Mouse (Mus musculus) T-helper 2 cell (primary cell): Measurements from ENCODE around the gene Irak1.

Experiments used
- in situ Hi-C: fragments of 300-600 bp; cut with MboI, MseI; formaldehyde crosslinking; loops from one replicate; pipeline ENCODE4 v1.15.1; 2025; ENCODE audit warnings: high pct_unique_total_duplicates

The Irak1 gene

DNA sequence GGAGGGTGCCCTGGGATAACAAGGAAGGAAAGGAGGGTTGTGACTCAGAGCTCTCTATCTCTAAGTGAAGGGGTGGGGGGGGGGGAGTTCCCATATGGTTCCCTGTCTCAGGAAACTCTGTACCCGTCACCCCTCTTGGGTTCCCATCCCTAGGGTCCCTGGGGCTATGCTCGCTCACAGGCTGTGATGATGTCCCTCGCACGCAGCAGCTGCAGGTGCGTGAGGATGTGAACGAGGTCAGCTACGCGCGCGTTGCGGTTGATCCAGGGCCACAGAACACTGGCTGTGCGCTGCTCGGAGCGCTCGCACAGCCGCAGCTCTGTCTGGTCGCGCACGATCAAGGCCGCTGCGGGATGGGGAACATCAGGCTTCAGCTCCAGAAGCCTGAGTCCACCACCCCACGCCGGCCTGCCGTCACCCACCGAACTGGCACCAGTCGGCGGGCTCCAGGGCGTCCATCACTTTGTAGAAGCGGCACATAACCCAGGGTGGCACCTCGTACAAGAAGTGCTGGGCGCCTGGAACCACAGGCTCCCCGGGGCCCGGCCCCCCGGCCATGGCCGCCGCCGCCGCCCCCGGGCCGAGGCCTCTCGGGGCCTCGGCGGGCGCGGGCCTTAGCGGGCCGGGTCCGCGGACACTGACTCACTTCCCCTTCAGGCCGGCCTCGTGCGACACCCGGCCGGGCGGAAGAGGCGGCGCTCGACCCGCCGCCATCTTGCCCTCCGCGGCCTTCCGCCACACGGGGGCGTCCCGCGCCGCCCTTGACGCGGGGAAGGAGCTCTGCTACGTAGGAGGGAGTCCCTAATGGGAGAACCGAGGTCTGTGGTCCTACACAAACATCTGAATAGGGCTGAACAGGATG is at the start of gene Irak1:
Gene Irak1 (minus strand): TSS at position 731 of the 862 bp plus-strand sequence.
- in situ Hi-C loops, result loop anchor here (5.0 kb wide), 1 partner anchor 99 kb away; no protein-coding TSS in a partner anchor

DNA sequence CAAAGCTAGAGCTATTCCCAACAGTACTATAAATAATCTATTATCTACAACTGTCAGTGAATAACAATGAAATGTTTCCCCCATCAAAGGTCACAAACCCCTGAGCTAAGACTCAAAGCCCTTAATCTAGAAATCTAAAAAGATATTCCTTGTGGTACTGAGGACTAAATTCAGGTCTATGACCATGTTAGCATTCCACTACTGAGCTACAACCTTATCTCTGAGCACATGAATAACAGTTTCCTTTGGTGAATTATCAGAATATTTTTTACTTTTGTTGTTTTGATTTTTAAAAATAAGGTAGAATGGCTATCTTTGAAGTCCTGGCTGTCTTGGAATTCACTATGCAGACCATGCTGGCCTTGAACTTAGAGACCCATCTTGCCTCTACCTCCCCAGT is 47.1 kb upstream of the Irak1 start:
- in situ Hi-C loops, result no loop called here

DNA sequence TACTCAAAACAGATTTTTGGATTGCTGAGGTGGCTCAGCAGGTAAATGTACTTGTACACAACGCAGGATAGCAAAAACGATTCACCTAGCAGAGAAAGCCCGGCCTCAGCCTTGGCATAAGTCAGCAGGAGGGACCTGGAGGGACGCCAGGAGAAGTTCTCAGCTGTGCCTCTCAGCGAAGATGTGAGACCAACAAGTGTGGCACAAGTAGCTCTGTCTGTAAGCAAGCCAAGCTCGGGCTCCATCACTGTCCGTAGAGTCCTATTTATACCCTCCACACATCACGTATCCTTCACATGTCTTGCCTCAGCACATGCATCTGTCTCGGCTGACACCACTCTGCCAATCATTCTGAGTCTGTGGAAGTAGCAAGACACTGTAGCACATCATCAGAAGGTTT is 44.2 kb upstream of the Irak1 start:
- in situ Hi-C loops, result no loop called here

DNA sequence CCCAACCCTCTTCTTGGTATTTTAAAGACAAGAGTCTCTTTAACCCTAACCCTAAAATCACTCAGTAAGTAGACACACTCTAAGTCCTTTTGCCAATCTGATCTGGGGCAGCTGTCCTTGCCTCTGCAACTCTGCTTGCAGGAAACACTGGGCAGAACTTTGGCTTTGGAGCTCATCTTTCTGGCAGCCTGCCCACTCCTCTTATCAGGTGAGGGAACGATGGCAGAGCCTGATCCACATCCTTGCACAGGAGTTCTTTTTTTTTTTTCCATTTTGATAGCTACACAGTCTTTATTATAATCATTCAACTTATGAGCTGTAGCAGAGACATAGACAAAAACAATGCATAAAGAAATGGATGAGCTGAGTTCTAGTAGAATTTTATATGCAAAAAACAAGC is 21.4 kb upstream of the Irak1 start:
- in situ Hi-C loops, result no loop called here

DNA sequence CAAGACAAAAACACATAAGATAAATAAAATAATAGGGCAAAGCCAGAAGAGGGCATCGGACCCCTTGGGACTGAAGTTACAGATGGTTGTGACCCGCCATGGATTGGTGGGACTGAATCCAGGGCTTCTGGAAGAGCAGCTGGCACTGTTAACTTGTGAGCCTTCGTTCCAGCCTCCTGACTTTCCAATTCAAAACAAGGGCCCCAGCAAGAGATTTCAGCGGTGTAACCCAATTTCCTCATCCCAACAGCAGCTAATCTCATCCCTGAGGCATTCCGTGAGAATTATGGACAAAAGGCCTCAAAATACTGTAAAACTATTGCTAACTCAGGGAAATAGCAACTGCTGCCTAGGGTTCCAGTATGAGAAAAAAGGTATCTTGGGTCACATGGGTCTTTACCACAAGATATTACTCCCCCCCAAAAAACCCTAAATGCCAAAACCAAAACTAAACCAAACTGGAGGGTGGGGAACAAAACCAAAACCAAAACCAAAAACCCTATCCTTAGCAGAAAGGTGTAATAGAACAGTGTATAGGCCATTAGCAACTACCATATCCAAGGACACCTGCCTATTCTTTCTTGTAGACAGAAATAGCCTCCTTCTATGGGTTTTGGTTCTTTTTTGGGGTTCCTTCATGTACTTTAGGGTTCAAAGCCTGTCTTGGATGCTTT is 14.1 kb upstream of the Irak1 start:
- in situ Hi-C loops, result no loop called here

DNA sequence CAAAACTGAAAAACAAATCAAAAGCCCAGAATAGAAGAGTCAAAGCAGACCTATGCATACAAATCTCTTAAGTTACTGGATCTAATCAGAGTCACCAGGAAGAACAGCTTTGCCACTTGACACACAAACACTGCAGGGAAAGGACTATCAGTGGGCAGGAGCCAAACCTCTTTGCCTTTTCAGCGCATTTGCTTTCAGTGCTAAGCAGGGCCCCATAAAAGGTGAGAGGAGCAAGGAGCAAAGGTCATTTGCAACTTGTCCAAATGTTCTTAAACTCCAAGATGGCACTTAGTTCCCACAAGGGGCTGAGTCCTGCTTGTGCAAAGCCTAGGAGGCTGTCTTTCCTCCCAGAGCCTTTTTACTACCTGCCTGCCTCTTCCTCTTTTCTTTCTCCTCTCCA is 6.3 kb upstream of the Irak1 start:
- in situ Hi-C loops, result no loop called here

DNA sequence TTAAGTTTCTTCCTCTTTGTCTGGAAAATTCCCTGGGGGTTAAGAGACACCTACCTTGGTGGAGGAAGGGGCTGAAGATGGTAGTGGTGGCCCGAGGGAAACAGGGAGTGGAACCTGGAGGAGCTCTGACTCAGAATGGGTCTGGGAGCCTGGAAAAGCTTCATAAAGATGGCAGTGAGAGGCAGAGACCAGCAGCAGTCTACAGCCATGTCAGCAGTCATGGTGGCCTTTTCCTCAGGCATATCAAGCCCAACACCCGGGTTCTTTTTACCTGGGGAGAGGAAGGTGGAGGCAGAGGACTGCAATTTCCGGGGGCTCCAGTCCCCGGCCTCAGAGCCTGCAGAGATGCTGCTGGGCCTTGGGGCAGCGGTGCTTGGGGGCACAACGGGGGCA is 927 bp downstream of the Irak1 start:
- in situ Hi-C loops, result loop anchor here (5.0 kb wide), 1 partner anchor 100 kb away; no protein-coding TSS in a partner anchor

DNA sequence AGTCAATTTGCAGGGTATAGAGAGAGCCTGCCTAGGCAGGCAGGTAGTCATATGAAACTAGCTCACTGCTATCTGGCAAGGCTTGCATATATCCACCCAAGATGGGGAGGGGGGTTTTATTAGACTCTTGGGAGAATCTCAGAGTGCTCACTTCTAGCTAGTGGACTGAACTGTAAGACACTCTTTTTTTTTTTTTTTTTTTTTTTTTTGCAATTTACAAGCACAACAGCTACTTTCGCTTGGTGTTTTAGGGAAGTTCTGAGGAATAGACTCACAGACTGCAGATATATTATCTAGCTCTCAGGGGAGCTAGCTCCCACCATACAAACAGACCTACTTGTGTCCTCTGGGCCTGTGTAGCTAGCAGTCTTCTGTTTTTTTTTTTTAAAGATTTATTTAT is 9.1 kb downstream of the Irak1 start:
- in situ Hi-C loops, result no loop called here

DNA sequence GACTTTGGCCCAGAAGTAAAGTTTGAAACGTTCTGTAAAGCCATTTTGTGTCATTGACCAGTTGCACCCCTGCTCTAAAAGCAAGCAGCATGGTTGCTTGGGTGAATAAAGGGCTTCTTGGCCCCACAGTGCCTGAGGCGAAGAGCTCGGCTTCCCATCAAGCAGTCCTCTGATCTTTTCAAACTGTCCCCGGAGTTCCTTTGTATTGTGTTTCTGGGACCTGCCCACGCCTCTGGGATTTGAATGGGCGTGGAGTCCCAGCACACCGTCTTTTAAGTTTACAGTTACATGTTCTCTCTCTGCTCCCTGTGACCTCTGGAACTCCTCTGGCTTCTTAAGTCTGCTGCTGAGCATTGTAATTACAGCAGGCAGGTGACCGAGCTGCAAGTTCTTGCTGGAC is 15.7 kb downstream of the Irak1 start:
- in situ Hi-C loops, result no loop called here

DNA sequence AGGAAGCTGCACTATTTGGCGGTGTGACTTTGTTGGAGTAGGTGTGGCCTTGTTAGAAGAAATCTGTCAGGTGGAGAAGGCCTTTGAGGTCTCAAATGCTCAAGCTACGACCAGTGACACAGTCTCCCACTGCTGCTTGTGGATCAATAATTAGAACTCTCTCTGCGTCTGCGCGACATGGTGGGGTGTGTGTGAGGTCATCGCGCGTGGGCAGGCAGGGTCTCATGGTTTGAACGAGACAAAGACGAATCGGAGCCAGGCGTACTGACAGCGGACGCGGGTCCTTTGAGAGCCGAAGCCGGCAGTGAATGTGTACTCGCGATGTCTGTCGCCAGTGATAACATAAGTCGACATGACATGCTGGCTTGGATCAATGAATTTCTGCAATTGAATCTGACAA is 17.3 kb downstream of the Irak1 start:
- in situ Hi-C loops, result no loop called here

DNA sequence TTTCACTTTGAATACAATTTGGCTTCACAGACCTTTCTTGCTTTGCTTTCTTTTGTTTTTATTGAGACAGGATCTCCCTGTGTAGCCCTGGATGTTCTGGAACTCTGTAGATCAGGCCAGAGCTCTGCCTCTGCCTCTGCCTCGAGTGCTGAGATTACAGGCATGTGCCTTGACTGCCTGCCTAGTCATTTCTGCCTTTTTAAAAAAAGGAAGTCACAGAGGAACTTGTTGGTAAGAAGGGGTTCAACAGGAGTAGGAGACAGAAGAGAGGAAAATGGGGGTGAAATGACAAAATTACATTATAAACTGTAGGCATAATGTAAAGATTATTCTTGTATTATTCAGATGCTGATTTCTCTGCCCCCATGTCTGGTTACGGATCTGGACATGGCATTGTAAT is 20.1 kb downstream of the Irak1 start:
- in situ Hi-C loops, result no loop called here

DNA sequence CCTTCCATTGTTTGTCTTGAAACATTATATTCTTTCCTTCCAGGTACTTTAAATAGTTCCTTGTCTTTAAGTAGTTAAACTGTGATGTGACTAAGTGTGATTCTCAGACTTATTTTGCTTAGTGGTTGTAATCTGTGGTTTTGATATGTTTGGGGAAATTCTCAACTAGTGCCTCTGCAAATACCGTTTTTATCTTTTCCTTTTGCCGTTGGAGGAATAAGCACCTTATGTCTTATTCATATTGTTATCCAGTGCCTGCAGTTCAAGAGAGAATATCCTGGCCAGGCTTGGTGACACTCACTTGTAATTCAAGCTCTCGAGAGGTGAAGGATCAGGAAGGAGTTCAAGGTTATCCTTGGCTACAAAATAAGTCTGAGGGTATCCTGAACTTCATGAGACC is 22.7 kb downstream of the Irak1 start:
- in situ Hi-C loops, result no loop called here

DNA sequence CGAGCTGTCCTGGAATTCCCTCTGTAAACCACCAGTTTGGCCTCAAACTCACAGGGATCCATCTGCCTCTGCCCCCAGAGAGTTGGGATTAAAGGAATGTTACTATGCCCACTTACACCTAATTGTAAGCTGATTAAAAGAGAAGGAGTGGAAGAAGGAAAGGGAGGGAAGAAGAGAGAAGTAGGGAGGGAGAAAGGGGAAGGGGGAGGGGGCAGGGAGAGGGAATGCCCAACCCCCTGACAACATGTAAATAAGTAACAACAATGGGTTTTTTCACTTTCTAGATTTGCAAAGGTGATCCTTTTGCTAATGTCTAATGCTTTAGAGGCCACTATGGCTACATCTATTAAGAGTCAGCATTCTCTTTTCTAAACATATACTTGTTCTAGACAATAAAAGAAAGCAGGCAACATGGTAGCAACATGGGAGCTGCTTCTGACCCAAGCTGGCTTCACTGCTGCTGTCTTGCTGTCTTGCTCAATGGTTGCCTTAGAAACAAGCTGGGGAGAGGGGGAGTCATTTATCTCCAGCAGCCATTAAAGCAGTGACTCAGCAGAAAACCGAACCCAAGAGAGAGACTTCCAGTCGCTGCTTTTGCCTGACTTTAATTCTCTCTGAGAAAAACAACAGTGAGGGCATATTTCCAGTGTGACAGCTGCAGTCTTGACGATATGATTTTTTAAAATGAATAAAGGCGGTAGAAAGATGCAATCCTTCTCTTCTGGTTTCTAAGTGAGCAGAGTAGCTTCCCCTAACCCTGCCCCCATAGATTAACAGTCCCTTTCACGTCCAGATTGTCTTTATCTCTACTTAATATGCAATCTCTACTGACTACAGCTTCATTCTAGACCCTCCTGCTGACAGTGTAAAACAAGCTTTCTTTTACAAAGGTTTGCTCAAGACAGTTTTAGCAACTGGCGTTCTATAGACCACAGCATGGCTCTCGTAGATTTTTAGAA is 24.5 kb downstream of the Irak1 start:
- in situ Hi-C loops, result no loop called here

DNA sequence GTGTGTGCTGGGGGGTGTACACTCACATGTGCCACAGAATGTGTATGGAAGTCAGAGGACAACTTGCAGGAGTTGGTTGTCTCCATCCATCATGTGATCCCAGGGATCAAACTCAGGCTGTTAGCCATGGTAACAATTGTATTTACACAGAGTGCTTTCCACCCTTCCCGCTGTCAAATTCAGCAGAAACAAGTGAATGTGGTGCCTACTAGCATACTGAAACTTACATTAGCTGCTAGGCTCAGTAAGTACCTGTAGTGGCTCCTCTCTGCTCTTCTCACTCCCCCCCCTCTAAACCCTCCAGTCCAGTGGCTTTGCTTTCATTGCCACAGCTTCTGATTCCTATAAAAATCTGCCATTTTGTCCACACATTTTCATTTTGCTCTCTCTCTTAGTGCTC is 45.9 kb downstream of the Irak1 start:
- in situ Hi-C loops, result loop anchor here (5.0 kb wide), 1 partner anchor 85 kb away; no protein-coding TSS in a partner anchor

DNA sequence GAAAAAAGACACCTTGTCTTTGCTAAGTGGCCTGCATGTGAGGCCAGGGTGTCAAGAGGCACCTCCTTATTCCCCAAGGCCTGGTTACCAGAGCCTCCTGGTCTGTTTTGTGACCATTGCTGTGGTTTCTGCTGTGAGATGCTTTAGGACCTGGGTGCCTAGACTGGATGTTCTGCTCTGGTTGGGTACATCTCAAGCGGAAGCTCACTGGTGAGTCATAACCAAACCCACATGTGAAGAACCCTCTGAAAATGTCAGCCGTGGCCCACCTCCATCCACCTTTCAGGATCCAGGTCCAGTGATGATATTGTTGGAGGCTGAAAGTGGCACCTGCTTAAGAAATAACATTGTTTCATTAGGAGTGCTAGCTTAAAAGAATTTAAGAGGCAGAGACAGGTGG is 47.4 kb downstream of the Irak1 start:
- in situ Hi-C loops, result loop anchor here (5.0 kb wide), 1 partner anchor 86 kb away; no protein-coding TSS in a partner anchor

DNA sequence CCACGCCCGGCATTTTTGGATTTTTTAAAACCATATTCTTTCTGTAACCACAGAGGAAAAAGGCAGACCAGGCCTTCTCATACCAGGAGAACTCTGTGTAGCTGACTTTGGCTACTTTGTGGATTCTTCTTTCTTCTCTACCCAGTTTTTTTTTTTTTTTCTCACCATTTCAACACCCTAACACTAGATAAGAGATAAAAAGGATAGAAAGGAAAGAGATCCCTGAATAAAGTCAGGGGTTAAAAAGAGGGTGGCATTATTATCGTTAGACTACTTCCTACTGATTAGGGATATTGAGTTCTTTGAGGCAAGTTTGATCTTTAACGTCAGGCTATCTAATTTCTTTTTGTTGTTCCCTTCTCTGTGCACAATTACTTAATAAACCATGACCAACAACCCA is 50.9 kb downstream of the Irak1 start:
- in situ Hi-C loops, result no loop called here

DNA sequence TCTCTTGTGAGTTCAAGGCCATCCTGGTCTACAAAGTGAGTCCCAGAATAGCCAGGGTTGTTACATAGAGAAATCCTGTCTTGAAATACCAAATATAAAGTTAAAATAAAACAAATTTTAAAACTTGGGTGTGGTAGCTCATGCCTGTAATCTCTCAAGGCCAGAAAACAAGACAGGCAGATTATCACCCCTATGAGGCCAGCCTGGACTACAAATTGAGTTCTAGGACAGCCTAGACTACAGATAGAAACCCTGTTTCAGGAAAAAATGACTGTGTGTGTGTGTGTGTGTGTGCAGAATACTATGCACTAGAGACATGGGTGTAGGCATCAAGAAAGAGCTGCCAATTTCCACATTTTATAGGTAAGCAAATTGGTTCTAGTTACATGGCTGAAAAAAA is 52.9 kb downstream of the Irak1 start:
- in situ Hi-C loops, result no loop called here

DNA sequence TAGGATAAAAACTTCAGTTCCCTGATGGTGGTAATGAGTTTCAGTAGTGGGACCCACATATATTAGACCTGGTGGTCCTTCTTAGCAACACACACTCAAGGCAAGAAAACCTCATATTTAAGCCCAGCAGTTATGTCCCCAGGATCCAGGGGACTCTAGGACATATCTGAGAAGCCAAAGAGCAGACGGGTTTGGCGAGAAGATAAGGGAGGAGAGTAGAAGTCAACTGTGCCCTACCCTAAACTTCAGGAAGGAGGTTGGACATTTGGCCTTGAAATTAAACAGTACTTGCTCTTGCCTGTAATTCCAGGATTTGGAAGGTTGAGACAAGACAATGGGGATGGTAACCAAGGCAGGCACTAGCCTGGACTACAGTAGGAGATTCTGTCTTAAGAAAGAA is 54.0 kb downstream of the Irak1 start:
- in situ Hi-C loops, result no loop called here

DNA sequence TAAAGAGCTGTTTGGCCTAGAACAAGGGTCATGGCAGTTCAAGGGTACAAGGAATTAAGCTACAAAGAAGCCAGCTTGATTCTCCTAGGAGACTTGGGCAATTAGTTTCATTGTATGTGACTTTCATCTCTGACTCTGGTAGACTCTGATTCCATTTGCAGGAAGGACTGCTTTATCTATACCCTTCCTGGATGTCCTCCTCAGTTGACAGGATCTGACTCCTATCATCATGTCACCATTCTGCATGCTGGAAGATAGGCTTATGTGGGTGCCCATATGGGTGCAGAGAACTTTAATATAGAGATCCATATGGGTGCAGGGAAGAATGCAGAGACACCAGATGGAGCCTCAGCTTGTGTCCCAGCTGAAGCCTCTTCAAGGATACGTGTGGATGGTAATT is 54.6 kb downstream of the Irak1 start:
- in situ Hi-C loops, result no loop called here

DNA sequence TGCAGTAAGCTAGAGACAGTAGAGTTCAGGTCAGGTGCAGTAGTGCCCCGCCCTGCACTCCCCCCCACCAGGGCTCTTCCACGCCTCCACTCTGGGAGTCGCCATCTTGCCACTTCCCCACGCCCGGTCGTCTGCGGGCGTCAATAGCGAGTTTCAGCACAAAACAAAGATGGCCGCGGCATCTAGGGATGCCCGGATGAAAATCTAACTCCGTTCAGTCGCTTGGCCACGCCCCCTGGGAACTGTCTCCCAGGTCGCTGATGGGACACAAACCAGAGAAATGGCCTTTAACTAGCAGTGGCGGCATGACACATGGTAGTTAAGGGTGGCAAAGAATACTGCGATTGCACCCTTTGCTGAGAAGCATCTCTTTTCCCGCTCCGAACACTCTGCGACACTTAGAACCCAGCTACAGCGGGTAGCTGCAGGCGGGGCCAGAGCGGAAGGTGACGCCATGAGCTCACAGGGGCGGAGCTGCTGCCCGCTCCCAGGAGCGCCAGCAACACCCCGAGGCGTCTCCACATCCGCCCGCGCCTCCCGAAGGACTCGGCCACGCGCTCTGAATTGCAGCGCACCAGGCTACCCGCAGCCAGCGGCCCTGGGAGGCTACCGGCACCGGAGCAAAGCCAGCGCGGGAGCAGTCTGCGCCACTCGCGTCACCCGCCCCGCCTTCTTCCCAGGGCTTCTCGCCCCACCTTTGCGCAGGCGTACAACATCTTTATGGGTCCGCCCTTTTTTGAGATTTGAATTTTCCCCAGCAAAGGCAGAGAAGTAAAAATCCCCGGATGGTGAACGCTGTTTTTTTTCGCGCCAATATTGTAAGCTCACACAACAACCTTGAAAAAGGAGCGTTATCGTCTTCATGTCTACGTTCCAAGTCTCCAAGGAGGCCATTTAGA is 56.3 kb downstream of the Irak1 start:
- in situ Hi-C loops, result no loop called here
